In genomic region chr5:30232271-30232971, GRCm38 (mm10) we compare ENCODE assay signal across 8 mouse cellular contexts. TPM values are rescaled to one million over a fixed set of nuclear protein-coding genes. Genes with fewer than 3 reads are reported as not detected.
DNase-seq lines count a peak whose midpoint lies in the region; ATAC-seq and TF ChIP-seq lines count a peak whose summit lies in the region.

TSS of gene Selenoi (plus strand) at chr5:30232581.

- ATAC-seq in frontal cortex, adult (ENCODE audit: low TSS enrichment): peak; percentile 99
- ATAC-seq in lung, postnatal 0 days: peak; percentile 100

- H3K27ac ChIP-seq in hindbrain, embryonic 10.5 days: peak within 1 kb of the TSS; percentile 91
- peak within 1 kb of the TSS; percentile 81 for H3K27ac ChIP-seq in lung, postnatal 0 days (ENCODE audit: low read length)

- H3K9me3 ChIP-seq in hindbrain, embryonic 10.5 days: peaks cover 9% of the 10 kb centered on the region
- H3K9me3 ChIP-seq in lung, postnatal 0 days (ENCODE audit: low read length): no peaks in the 10 kb centered on the region

- WGBS in hindbrain, embryonic 10.5 days: 2% methylated on average over 71 of the region's 71 CpGs
- 3% methylated on average over 71 of the region's 71 CpGs for WGBS in lung, postnatal 0 days

- peak within 1 kb of the TSS; percentile 48 for H3K9ac ChIP-seq in lung, postnatal 0 days (replicated peaks; ENCODE audit: low read depth)

- H3K36me3 ChIP-seq in hindbrain, embryonic 10.5 days: peaks cover 12% of the 10 kb centered on the region
- no peaks in the 10 kb centered on the region for H3K36me3 ChIP-seq in lung, postnatal 0 days (ENCODE audit: insufficient read depth, low read length)

- H3K4me2 ChIP-seq in lung, postnatal 0 days (replicated peaks; ENCODE audit: low read depth, low read length): peak within 1 kb of the TSS; percentile 92

- peak; percentile 23 for TF ChIP-seq CTCF in lung, postnatal 0 days (IDR thresholded peaks at IDR 0.05)

- TF ChIP-seq EP300 in lung, postnatal 0 days (IDR thresholded peaks at IDR 0.05): no peak

- peak; percentile 97 for DNase-seq in MN1 (ENCODE audit: low spot score)
- peak; percentile 100 for DNase-seq in cerebellum, adult 9-10 months
- DNase-seq in hindbrain, embryonic 10.5 days (ENCODE audit: low spot score): peak; percentile 98
- DNase-seq in layer of hippocampus, adult 9-11 months: peak; percentile 99
- DNase-seq in lung, postnatal 0 days (ENCODE audit: low spot score): peak; percentile 98
- peak; percentile 94 for DNase-seq in ovary, postnatal 14 days (ENCODE audit: low spot score)
- DNase-seq in thymus, postnatal 14 days: peak; percentile 99

- no peaks in the 10 kb centered on the region for H3K27me3 ChIP-seq in hindbrain, embryonic 10.5 days (ENCODE audit: insufficient read depth, poor library complexity, severe bottlenecking)
- no peaks in the 10 kb centered on the region for H3K27me3 ChIP-seq in lung, postnatal 0 days (replicated peaks; ENCODE audit: insufficient read depth, low read length)

- peaks cover 29% of the 10 kb centered on the region for H3K4me1 ChIP-seq in hindbrain, embryonic 10.5 days (replicated peaks)
- H3K4me1 ChIP-seq in lung, postnatal 0 days (ENCODE audit: insufficient read depth, low read depth, low read length): no peaks in the 10 kb centered on the region

- H3K4me3 ChIP-seq in hindbrain, embryonic 10.5 days: peak within 1 kb of the TSS; percentile 87
- peak within 1 kb of the TSS; percentile 79 for H3K4me3 ChIP-seq in lung, postnatal 0 days (ENCODE audit: low read depth, low read length)

RNA-seq across cellular contexts. Expression of gene Selenoi, which starts in this region (rescaled TPM):
- polyA plus RNA-seq in hindbrain, embryonic 10.5 days (2016; fragmentation: Nextera tagmentation; extraction: Ambion mirVana): 17.3 and 17.9 TPM in 2 replicates
- 9.4 and 11.0 TPM in 2 replicates for polyA plus RNA-seq in lung, postnatal 0 days (2015; fragmentation: Nextera tagmentation; extraction: Ambion mirVana)

Comparison
In these comparisons a context has a peak if more than half of its experiments do, and no peak if none do; other contexts are left out.
1. Peak in every context shown above with its lines: DNase-seq, ATAC-seq, H3K4me3 ChIP-seq and H3K27ac ChIP-seq.